ENCODE assay signal across 13 mouse cellular contexts in the genomic region with DNA sequence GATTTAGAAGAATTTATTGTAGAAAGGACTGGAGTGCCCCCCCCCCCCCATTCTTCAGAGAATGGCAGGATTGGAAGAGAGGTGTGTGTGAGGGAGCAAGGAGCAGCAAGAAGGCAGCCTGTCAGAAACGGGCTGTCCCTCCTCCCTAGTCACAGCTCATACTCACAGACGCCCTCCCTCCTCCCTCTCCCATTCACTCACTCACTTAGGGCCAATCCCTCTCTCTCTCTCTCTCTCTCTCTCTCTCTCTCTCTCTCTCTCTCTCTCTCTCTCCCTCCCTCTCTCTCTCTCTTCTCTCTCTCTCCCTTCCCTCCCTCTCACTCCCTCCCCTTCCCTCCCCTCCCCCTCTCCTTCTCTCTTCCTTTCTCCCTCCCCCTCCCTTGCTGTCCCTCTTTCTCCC. TPM values are rescaled to one million over a fixed set of nuclear protein-coding genes. Genes with fewer than 3 reads are reported as not detected.
DNase-seq lines count a peak whose midpoint lies in the region; ATAC-seq and TF ChIP-seq lines count a peak whose summit lies in the region.
"Had no signal": no experiment of that assay in that cellular context is flagged by ENCODE, and none has a peak within 500 bp of the region (broad histone marks: within the 10 kb centered on the region; RNA-seq: fewer than 3 reads in every experiment).

No protein-coding gene starts in this region.

- H3K4me1 ChIP-seq in forebrain, postnatal 0 days (ENCODE audit: insufficient read depth): no peaks in the 10 kb centered on the region
- H3K4me1 ChIP-seq in forebrain, embryonic 15.5 days: peaks cover 21% of the 10 kb centered on the region
- H3K4me1 ChIP-seq in lung, embryonic 14.5 days (ENCODE audit: insufficient read depth): no peaks in the 10 kb centered on the region; the same call in 1 of the 2 replicates
- H3K4me1 ChIP-seq in lung, adult 2 months (ENCODE audit: control insufficient read depth, insufficient read depth, low read length): 0 out of 2 replicates have a peak, but pooled peaks cover 2% of the 10 kb centered on the region
- H3K4me1 ChIP-seq in bone marrow, adult 2 months (ENCODE audit: control insufficient read depth, insufficient read depth, low read length): no peaks in the 10 kb centered on the region; the same call in none of the 2 replicates
- H3K4me1 ChIP-seq in limb, embryonic 12.5 days (replicated peaks): peaks cover 30% of the 10 kb centered on the region

- 0 out of 2 replicates have a peak overlapping the region, but pooled peaks have one; percentile 6 for H3K4me2 ChIP-seq in forebrain, postnatal 0 days (ENCODE audit: low read depth)
- H3K4me2 ChIP-seq in forebrain, embryonic 15.5 days (replicated peaks): no peak overlapping the region
- peak overlapping the region; percentile 74; the same call in 1 of the 2 replicates for H3K4me2 ChIP-seq in lung, embryonic 14.5 days
- H3K4me2 ChIP-seq in limb, embryonic 12.5 days: peak overlapping the region; percentile 76

- TF ChIP-seq CTCF in forebrain, postnatal 0 days (IDR thresholded peaks at IDR 0.05; ENCODE audit: low read depth): no peak
- no peak for TF ChIP-seq CTCF in lung, embryonic 14.5 days (IDR thresholded peaks at IDR 0.05; ENCODE audit: low read depth)
- TF ChIP-seq CTCF in lung, adult 2 months (IDR thresholded peaks at IDR 0.05; ENCODE audit: insufficient read depth, low read length): no peak
- no peak for TF ChIP-seq CTCF in bone marrow, adult 2 months (IDR thresholded peaks at IDR 0.05; ENCODE audit: control insufficient read depth, insufficient read depth, low read length)

- peak; percentile 17; the same call in 1 of the 2 replicates for ATAC-seq in forebrain, postnatal 0 days
- no peak for ATAC-seq in forebrain, embryonic 15.5 days (replicated peaks)
- ATAC-seq in lung, embryonic 14.5 days (ENCODE audit: insufficient read depth): peak; percentile 43; the same call in 1 of the 2 replicates
- no peak for ATAC-seq in limb, embryonic 12.5 days (ENCODE audit: insufficient number of reproducible peaks, insufficient read depth, low FRiP score, low TSS enrichment, low read depth)

- 0% methylated on average over 1 of the region's 2 CpGs for WGBS in forebrain, postnatal 0 days
- WGBS in forebrain, embryonic 15.5 days: 0% methylated on average over 1 of the region's 2 CpGs
- WGBS in lung, embryonic 14.5 days: 7% methylated on average over 2 of the region's 2 CpGs
- 17% methylated on average over 2 of the region's 2 CpGs for WGBS in lung, adult 2 months
- 22% methylated on average over 2 of the region's 2 CpGs for WGBS in bone marrow, adult 2 months
- 0% methylated on average over 2 of the region's 2 CpGs for WGBS in limb, embryonic 12.5 days

- H3K27me3 ChIP-seq in forebrain, postnatal 0 days (ENCODE audit: insufficient read depth, low read length): peaks cover 7% of the 10 kb centered on the region; the same call in 1 of the 2 replicates
- H3K27me3 ChIP-seq in forebrain, embryonic 15.5 days: 0 out of 2 replicates have a peak, but pooled peaks cover 8% of the 10 kb centered on the region
- no peaks in the 10 kb centered on the region for H3K27me3 ChIP-seq in lung, embryonic 14.5 days (ENCODE audit: insufficient read depth, low read length)
- peaks cover 27% of the 10 kb centered on the region for H3K27me3 ChIP-seq in limb, embryonic 12.5 days

- no peak for TF ChIP-seq POLR2A in lung, adult 2 months (IDR thresholded peaks at IDR 0.05; ENCODE audit: borderline replicate concordance, extremely low read depth, low read depth, low read length)
- TF ChIP-seq POLR2A in bone marrow, adult 2 months (IDR thresholded peaks at IDR 0.05; ENCODE audit: borderline replicate concordance, control insufficient read depth, low read depth, low read length): no peak

- H3K9ac ChIP-seq in forebrain, postnatal 0 days: no peak overlapping the region
- no peak overlapping the region for H3K9ac ChIP-seq in forebrain, embryonic 15.5 days (replicated peaks)
- no peak overlapping the region for H3K9ac ChIP-seq in lung, embryonic 14.5 days
- H3K9ac ChIP-seq in limb, embryonic 12.5 days (replicated peaks): peak overlapping the region; percentile 54
- H3K9ac ChIP-seq: liver, embryonic 14.5 days had no signal

- H3K36me3 ChIP-seq in forebrain, postnatal 0 days (ENCODE audit: insufficient read depth): no peaks in the 10 kb centered on the region
- no peaks in the 10 kb centered on the region for H3K36me3 ChIP-seq in forebrain, embryonic 15.5 days
- no peaks in the 10 kb centered on the region for H3K36me3 ChIP-seq in lung, embryonic 14.5 days (ENCODE audit: insufficient read depth)
- no peaks in the 10 kb centered on the region for H3K36me3 ChIP-seq in limb, embryonic 12.5 days

- DNase-seq in forebrain, postnatal 0 days: no peak
- DNase-seq in lung, embryonic 14.5 days: peak; percentile 23
- no peak for DNase-seq in lung, adult 2 months
- DNase-seq in right cerebral cortex, postnatal 10 days (ENCODE audit: low spot score in 2 of 2): no peak
- no peak for DNase-seq in adipocyte (ENCODE audit: low spot score)
- DNase-seq: kidney, adult 11 months; thymus, postnatal 25 days had no signal

- no peak overlapping the region for H3K4me3 ChIP-seq in forebrain, postnatal 0 days (ENCODE audit: low read depth, low read length)
- no peak overlapping the region for H3K4me3 ChIP-seq in forebrain, embryonic 15.5 days
- no peak overlapping the region for H3K4me3 ChIP-seq in lung, embryonic 14.5 days (ENCODE audit: low read depth, low read length)
- H3K4me3 ChIP-seq in lung, adult 2 months (replicated peaks; ENCODE audit: extremely low read depth, low read depth, low read length): no peak overlapping the region
- peak overlapping the region; percentile 6 for H3K4me3 ChIP-seq in bone marrow, adult 2 months (replicated peaks; ENCODE audit: control insufficient read depth, low read depth, low read length)
- H3K4me3 ChIP-seq in limb, embryonic 12.5 days (replicated peaks): peak overlapping the region; percentile 47; the same call in 1 of the 2 replicates

- no peaks in the 10 kb centered on the region for H3K9me3 ChIP-seq in forebrain, postnatal 0 days (ENCODE audit: low read length)
- no peaks in the 10 kb centered on the region for H3K9me3 ChIP-seq in forebrain, embryonic 15.5 days
- H3K9me3 ChIP-seq in lung, embryonic 14.5 days (ENCODE audit: low read depth, low read length): no peaks in the 10 kb centered on the region
- H3K9me3 ChIP-seq in limb, embryonic 12.5 days: no peaks in the 10 kb centered on the region

- no peak overlapping the region for H3K27ac ChIP-seq in forebrain, postnatal 0 days (ENCODE audit: low read depth, low read length)
- no peak overlapping the region for H3K27ac ChIP-seq in forebrain, embryonic 15.5 days (replicated peaks)
- H3K27ac ChIP-seq in lung, embryonic 14.5 days (ENCODE audit: low read depth): no peak overlapping the region
- no peak overlapping the region for H3K27ac ChIP-seq in bone marrow, adult 2 months (ENCODE audit: control insufficient read depth, insufficient read depth, low read depth, low read length, poor library complexity)
- no peak overlapping the region for H3K27ac ChIP-seq in limb, embryonic 12.5 days
- H3K27ac ChIP-seq: liver, embryonic 14.5 days; macrophage had no signal

RNA-seq across cellular contexts. Expression of gene Inhba, which starts 4.9 kb away (rescaled TPM):
- total RNA-seq in forebrain, postnatal 0 days (2014; rRNA removed): 2.0 and 4.5 TPM in 2 replicates
- 4.3 and 5.6 TPM in 2 replicates for polyA plus RNA-seq in forebrain, postnatal 0 days (2015; fragmentation: Nextera tagmentation; extraction: Ambion mirVana)
- 7.4 and 7.5 TPM in 2 replicates for polyA plus RNA-seq in forebrain, embryonic 15.5 days (2015; fragmentation: Nextera tagmentation; extraction: Ambion mirVana)
- 3.1 and 3.2 TPM in 2 replicates for polyA plus RNA-seq in lung, embryonic 14.5 days (2014; fragmentation: Nextera tagmentation; extraction: Ambion mirVana)
- polyA plus RNA-seq in lung, adult 2 months (2012; rRNA removed): 0.48 and 0.86 TPM in 2 replicates
- 4.4 and 15.2 TPM in 2 replicates for polyA plus RNA-seq in bone marrow, adult 2 months (2011; ENCODE audit: insufficient read depth, insufficient read length, low replicate concordance, missing spikeins)
- polyA plus RNA-seq in limb, embryonic 12.5 days (2016; fragmentation: Nextera tagmentation; extraction: Ambion mirVana): 9.0 and 10.0 TPM in 2 replicates
- total RNA-seq: MEL had no signal

Comparison
In these comparisons a context has a peak if more than half of its experiments do, and no peak if none do; other contexts are left out.
1. ATAC-seq: peak in forebrain, postnatal 0 days (single experiment) and lung, embryonic 14.5 days (single experiment); none in forebrain, embryonic 15.5 days (single experiment) and limb, embryonic 12.5 days (single experiment).
2. H3K4me3 ChIP-seq: peak in bone marrow, adult 2 months (single experiment) and limb, embryonic 12.5 days (single experiment); none in forebrain, postnatal 0 days (single experiment), forebrain, embryonic 15.5 days (single experiment), lung, embryonic 14.5 days (single experiment) and lung, adult 2 months (single experiment).